Mouse (Mus musculus) cerebellum, postnatal 25 days (tissue): ENCODE results near the gene Suv39h1.
"Not testable (repeated sequence)": the region's sequence is repeated elsewhere in the genome, so short reads cannot be mapped to it uniquely, and the experiment has no call there.

Source experiments
- DNase-seq, 2 experiments: peaks; one replicate each; pipeline ENCODE4 v3.0.0; 2021; ENCODE audit warnings: mixed read lengths in 2 of 2

The Suv39h1 gene

DNA sequence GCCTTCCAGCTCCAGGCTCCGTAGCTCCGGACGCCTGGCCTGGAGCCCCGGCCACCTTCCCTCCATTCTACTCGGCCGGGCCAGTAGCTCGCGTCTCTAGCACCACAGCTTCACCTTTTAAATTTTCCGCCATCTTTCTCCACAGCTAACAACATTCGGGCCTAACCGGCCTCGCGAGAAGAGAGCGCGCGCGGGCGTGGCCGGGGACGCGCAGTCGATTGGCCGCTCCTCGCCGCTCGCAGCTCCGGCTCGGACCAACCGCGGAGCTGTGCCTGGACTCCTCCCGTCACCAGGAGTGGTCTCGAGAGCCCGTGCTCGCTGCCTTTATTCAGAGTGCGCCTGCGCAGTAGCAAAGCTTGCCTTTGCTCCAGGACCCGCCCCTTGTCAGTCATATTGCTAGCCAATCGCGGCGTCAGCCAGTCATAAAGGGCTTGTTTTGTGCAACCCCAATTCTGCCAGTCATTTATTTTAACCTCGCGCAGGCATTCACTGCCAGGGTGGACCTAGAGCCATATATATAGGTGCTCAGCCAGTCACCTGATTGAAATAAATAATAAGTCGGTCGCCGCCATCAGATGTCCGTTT, at the start of gene Suv39h1:
TSS of gene Suv39h1 (minus strand) at position 331 of the 585 bp plus-strand sequence.
- DNase-seq: peak; percentile 90 to 94

DNA sequence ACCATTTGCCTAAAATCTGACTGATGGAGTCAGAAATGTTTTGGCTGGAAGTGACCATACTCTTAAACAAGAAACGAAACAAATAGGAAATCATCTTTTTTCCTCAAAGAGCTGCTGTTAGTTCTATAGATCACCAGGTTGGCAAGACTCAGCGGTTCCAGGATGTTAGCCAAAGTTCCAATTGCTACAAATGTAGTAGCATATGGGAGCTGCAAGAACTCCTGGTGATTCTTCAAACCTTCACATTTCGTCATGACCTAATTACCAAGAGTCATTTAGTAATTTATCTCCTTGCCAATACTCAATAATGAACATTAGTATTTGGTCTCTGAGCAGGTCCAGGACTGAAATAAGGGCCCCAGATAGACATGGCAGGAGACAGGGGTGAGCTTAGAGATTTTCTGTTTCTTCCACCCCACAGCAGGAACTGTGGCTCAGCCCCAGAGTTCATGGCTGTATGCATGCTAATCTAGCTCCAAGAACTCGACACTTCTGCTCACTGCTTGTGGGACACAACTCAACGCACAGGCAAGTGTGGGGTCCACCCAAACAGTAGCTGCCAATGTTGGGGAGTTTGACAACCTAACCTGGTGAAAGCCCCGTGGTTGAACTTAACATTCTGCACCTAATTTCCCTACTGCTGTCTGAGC, 49.4 kb upstream of the Suv39h1 start:
- peak; percentile 53 to 72 for DNase-seq

DNA sequence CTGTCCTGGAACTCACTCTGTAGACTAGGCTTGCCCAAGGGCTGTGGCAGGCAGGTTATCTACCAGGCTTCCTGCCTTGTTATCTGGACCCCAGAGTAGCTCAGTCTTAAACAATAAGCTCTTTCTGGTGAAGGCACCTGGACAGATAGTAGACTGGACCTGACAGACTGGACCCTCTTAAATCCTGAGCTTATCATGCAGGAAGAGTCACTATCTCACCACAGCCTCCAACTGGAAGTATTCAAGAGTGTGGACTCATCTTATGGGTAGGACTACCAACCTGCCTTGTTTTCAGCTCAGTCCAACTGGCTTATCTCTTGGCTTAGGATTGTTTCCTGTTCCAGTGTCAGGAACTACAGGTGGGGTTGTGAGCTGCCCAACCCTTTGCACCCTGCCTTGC, 42.7 kb upstream of the Suv39h1 start:
- DNase-seq: no peak

DNA sequence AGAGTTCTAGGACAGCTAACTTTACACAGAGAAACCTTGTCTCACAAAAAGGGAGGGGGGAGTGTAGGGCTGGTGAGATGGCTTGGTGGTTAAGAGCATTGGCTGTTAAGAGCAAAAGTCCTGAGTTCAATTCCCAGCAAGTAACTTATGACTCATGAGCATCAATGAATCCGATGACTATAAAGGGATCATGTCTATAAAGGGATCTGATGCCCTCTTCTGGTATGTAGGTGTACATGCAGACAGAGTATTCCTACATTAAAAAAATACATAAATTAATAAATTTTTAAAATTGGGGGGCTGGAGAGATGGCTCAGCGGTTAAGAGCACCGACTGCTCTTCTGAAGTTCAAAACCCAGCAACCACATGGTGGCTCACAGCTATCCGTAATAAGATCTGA, 40.7 kb upstream of the Suv39h1 start:
- no peak for DNase-seq

DNA sequence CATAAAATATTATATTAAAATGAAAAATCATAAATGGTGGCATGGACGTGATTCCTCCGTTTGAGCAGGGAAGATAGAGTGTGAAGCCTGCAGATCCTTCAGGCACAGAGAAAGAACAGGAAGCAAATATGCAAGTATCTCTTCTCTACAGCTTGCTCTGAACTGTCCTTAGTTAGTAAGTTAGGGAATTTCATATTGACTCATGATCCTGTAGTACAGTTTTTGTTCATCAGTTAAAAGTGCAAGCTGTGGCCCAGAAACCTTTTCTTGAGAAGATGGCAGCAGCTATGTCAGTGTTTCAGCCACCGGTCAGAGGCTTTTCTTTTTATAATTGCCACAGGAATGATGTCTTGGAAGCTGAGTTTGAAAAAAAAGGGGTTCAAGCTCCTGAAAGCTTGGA, 30.5 kb upstream of the Suv39h1 start:
- DNase-seq: no peak

DNA sequence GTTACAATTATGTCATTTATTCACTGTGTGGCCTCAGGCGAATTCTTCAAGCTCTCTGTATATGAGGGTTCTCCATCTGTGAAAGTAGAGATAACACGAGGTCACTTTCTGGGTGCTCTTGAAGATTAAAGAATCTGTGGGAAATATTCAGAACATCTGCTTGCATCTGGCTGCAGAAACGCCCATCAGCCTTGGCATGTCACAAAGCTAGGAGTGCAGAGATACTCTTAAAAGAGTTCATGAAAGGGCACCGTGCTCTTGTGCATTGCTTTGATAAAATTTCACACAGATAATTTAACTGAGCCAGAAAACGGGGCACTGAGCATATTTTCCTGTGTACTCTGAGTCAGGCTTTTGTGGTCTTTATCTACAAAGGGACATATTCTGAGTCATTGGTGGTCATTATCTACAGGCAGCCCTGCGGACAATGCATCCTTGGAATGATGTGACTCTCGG, 27.7 kb upstream of the Suv39h1 start:
- DNase-seq: no peak

DNA sequence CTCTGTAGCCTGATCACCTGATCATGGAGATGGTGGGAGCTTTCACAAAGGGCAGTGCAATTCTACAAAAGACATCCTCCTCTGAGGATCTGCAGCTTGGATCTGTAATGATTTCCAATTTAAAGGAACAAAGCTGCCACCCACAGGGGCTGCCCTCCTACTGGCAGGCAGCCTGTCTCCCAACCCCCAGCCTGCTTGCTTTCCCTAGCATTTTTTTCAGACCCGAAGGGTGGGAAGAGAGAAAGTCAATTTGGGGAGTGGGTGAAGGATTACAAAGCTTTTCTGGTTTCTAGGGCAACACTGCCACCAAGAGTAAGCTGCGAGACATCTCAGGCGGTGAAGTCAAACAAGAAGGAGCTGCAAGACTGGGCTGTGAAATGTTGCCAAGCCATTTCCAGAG, 26.5 kb upstream of the Suv39h1 start:
- peak; percentile 10 to 15 for DNase-seq

DNA sequence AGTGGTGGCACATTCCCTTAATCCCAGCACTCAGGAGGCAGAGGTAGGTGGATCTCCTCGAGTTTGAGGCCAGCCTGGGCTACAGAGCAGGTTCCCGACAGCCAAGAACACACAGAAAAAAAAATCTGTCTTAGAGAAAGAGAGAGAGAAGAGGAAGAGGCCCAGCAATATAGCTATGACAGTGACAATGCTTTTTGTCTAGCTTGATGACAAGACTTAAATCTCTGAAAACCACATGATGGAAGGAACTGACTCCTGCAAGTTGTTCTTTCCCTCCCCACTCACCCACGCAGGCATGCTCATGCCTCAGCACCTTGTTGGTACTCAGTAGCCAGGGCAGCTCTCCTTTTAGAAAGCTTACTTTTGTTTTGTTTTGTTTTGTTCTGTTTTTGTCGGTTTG, 24.9 kb upstream of the Suv39h1 start:
- no peak for DNase-seq

DNA sequence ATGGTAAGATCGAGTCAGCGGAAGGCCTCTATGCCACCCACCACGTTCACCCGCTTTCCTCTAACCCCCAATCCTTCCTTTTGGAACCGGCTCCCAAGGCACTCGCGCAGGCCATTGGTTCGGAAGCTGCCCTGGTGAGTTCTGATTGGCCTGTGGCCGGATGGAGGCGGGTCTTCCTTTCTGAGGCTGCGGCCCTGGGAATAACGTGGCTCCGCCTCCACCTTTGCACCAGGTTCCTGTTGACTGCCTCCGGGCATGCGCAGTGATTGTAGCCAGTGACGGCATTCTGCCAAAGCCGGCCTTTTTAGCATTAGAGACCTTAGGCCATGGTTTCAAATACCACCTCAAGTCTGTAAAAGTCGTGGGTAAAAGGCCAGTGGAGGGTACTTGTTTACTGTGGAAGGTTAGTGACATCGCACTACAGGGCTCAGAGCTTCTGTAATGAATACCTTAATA, 22.3 kb upstream of the Suv39h1 start:
- peak; percentile 94 to 97 for DNase-seq

DNA sequence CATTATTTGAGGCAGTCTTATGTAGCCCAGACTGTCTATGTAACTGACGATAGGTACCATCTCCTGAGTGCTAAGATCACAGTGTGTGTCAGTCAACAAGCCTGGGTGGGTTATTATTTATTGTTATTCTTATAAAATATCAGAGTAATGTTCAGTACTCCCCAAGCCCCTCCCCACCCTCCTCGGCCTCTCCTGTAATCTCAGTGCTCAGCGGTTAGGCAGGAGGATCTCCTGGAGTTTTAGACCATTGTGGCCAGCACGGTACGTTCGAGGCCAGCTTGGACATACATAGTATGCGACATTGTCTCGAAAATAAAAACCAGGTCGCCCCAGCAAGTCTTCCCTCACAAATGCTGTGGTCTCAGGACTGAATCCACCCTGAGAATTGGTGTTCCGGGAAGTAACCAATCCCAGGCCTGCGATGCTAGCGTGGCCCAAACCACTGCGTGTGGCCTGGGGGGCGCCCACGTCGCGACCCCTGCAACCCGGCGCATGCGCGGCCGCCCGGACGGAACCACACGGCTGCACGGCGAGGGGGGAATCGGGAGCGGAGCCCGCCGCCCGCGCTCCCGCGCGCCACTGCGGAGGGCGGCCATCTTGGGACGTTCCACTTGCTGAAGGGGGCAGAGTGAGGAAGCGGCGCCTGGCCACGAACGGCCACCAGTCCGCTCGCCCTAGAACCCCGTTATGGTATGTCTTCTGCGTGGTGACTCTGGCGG, 21.7 kb upstream of the Suv39h1 start:
- DNase-seq: peak; percentile 83 to 93

DNA sequence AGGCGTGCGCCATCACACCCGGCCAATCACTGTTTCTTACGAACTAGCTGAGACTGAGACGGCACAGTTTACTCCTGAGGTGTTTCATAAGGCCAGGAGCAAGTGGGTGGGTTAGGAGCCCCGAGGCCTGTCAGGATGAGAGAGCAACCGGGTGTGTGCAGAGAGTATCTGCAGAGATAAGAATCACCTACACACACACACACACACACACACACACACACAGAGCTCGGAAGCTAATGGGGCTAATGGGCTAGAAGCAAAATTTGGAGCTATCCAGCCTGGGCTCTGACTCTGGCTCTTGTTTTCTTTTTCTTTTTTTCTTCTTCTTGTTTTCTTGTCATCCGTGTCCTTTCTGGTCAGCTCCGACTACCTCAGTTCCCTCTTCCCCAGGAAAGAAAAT, 21.0 kb upstream of the Suv39h1 start:
- DNase-seq: peak; percentile 14 to 30

DNA sequence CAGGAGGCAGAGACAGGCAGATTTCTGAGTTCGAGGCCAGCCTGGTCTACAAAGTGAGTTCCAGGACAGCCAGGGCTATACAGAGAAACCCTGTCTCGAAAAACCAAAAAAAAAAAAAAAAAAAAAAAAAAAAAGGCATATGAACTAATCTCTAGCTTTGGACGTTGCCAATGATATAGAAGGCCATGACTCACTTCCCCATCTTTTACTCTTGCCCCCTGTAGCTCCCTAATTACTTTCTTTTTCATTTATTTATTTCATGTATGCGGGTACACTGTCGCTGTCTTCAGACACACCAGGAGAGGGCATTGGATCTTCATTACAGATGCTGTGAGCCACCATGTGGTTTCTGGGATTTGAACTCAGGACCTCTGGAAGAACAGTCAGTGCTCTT, 16.4 kb upstream of the Suv39h1 start:
- not testable (repeated sequence) for DNase-seq

DNA sequence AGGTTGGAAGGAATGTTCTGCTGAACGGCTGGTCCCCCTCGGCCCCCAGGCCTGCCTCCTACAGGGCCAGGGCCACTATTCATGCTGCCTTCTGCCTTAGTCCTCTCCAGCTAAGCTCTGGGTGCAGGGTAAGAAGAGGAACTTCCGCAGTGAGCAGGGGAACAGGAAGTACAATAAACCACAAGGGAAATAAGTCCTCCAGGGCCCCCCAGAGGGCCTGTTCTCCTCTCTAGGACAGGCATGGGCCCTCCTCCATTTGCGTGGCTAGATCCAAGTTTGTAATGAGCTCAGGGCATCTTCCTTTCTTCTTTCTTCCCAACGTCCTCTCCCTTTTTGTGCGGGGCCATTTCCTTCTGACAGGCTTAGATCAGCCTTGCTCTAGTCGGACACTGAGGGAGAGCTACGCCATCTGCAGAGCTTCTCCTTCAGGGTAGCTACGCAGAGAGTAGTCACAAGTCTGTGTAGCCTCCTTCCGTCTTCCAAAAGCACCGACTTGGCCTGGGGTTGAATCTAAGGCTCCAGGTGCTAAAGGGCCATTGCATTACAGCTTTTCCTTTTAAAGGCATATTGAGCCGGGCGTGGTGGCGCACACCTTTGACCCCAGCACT, 15.9 kb upstream of the Suv39h1 start, which contains the start of gene Was:
TSS of gene Was (minus strand) at position 153 of the 608 bp plus-strand sequence.
- DNase-seq: no peak

DNA sequence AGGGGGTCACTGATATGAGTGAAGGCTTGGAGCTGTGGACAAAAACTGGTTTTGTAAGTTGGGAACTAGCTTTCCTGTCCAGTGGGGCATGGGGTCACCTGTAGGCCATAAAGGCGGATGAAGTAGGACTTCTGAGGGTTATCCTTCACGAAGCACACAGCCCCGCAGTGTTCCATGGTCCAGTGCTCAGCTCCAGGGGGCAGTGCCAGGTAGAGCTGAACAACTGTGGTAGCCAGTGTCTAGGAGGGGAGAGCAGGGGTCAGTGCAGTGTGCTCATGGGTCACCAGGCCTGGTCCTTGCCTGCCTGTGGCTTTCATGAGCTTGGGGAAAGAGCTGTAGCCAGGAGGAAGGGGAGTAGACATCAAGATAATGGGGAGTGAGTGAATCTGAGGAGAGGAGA, 15.2 kb upstream of the Suv39h1 start:
- DNase-seq: no peak

DNA sequence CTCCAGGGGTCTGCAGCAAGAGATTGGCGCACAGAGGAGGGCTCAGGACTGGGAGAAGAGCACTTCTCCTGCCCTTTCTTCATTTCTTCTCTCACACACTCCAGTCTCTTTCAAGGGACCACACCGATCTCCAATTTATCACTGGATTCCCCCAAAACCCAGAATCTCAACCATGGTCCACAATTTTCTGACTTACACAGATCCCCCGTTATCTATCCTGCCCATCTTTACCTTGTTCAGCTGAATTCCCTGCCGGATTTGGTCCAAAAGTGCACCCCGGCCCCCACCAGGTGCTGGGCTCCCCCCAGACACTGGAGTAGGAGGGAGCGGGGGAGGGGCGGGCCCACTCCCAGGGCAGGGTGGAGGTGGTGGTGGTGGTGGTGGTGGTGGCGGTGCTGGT, 11.1 kb upstream of the Suv39h1 start:
- DNase-seq: no peak

DNA sequence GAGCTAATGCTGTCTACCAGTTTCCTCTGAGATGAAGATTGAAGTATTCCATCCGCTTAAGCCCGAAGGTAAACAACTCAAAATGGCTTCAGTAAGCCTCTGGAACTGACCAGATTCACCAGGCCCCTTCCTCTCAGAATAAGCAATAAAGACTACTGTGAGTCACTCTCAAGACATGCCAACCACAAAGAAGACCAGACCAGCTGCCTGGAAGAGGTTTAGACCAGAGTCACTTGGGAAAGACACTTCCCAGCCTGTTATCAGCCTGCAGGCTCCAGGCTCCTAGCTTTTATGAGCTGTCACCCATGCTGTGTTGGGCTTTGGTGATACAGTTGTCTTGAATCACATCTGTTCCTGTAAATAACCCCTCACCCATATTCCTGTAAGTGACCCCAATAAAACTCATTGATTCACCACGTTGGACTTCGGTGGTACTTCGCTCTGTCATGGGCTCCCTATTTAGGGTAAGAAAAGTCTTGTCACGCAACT, 10.3 kb upstream of the Suv39h1 start:
- DNase-seq: no peak

DNA sequence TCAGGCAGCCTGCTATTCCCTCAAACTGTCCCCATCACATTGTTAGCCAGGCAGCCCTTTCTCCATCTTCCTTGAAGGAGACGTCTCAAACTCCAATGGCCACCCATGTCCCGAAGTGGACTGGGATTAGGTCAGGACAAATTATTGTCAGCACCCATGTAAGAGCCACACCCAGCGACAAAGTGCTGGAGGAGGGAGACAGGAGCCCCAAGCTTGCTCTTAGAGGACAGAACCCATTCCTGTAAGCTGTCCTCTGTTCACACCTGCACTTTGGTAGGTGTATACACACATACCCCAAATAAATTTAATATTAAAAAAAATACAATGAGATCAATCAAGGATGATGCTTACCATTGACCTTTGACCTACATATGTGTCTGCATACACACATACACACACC, 544 bp upstream of the Suv39h1 start:
- no peak for DNase-seq

DNA sequence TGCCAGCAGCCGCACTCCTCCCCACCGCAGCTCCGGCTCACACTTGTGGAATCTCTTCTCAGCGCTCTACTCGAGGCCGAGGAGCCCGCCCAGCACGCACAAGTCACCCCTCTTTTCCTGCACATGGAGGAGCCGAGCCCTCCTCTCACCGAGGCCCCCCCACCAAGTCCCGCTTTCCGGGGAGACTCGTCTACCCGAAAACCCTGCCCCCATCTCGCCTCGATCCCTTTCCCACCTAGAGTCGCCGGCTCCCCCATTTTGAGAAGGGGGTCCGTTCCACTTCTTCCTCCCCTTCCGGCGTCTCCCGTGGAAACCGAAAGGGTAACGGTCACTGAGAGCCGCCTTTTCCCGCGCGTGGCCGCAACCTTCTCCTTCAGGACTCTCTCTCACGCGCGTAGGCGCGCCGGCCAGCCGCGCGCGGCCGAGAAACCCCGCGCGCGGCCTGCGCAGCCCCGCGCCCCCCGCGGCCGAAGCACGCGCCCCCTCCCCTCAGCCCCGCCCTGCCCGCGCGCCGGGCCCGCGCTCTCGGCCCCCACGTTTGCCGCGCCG, 605 bp downstream of the Suv39h1 start:
- DNase-seq: no peak

DNA sequence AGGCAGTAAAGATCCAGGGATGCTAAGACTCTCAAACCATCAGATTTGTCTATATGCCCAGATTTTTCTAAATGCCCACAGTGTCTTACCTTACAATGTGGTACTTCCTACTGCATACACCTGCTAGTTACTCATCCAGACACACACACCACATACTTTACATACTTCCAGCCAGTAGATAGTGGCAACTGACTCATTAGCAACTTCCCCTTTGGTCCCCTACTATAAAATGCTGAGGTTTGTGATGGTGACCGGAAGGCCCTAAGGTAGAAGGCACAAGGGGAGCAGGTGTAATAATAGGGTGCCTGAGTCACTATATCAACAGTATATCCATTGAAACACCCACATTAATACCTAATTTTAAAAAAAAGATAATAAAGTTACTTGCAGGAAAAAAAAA, 5.4 kb downstream of the Suv39h1 start:
- no peak for DNase-seq

DNA sequence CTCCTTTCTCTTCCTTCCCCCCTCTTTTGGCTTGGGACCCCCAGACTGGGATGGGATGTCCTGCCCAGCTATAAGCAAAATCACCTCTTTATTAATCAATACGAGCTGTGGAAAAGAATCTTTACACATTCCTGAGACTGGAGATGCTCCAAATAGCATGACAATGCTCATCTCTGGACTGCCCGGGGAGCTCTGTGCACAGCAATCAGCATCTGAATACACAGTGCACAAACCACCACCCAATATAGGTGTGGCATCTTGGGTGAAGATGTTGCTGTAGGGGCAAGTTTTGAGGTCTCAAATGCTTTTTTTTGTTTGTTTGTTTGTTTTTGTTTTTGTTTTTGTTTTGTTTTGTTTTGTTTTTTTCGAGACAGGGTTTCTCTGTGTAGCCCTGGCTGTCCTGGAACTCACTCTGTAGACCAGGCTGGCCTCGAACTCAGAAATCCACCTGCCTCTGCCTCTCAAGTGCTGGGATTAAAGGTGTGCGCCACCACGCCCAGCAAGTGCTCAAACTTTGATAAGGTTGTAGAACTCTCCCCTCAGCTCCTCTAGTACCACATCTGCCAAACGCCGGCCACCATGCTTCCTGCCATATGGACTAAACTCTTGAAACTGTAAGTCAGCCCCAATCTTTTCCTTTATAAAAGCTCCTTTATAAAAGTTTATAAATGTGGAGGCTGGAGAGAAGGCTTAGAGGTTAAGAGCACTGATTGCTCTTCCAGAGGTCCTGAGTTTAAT, 23.3 kb downstream of the Suv39h1 start:
- not testable (repeated sequence) for DNase-seq

DNA sequence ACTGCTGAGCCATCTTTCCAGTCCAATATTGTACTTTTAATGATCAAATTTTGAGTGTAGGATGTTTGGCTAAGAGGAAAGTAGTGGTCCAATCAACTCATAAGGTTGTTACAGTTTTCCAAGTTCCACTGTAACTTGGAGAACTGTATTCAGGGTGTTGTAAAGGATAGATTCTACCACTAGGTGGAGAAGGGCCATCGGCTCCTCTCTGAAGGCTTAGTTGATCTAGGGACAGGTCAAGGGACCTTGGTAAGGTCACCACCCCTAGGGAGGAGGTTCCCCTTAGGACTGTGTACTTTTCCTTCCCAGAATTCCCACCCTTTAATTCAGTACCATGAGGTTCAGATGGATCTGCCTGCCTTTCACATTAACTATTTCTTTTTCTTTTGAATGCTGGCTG, 41.6 kb downstream of the Suv39h1 start:
- DNase-seq: no peak

DNA sequence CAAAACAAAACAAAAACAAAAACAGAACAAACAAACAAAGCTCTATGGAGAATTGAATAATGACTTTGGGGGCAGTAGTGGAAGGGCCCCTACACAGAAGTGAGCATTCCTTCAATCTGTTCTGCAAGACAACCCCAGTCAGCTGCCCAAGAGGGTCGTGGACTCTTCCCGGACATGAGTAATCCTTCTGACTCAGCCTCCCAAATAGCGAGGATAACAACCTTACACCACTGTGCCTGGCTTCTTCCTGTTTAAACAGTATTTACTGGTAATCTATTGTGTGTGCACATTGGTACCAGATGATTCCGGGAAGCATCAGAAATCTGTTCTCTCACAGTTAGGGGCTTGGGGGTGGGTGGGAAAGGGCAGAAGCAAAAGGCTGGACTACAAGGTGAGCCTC, 47.7 kb downstream of the Suv39h1 start:
- DNase-seq: no peak
